Mouse (Mus musculus) gonadal fat pad, adult 2 months (tissue): Measurements from ENCODE around the gene Inpp5f. TPM values are rescaled to one million over a fixed set of nuclear protein-coding genes. Genes with fewer than 3 reads are reported as not detected.
"Not testable (repeated sequence)": the region's sequence is repeated elsewhere in the genome, so short reads cannot be mapped to it uniquely, and the experiment has no call there.

Experiments
- DNase-seq: peaks from one replicate; pipeline ENCODE4 v3.0.0-alpha.2; 2012; ENCODE audit warnings: low read depth
- polyA plus RNA-seq: library from polyadenylated mRNA; depleted of rRNA; stranded (reverse); fragments of >200 nt; gene quantifications from 2 replicates; pipeline ENCODE4 v1.2.3, GENCODE M21; 2012

Inpp5f gene
- polyA plus RNA-seq, 1 experiment, result 7.3 TPM

DNA sequence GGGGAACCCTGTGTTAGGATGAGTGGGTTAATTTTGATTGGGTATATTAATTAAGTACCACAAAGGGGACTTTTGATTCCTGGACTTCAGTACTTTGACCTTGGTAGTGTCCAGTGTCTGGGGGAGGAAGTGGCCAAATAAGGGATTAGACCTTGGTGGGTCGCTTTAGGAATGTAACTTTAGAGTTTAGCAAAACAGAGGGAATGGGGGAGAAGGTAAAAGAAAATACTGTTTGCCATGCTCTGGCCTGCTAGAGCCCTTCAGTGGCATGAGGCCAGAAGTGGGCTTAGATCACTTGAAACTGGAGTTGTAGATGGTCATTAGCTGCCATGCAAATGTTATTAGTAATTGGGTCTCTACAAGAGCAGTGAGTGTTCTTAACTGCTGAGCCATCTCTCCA is 45.8 kb downstream of the Inpp5f start:
- DNase-seq, result no peak

DNA sequence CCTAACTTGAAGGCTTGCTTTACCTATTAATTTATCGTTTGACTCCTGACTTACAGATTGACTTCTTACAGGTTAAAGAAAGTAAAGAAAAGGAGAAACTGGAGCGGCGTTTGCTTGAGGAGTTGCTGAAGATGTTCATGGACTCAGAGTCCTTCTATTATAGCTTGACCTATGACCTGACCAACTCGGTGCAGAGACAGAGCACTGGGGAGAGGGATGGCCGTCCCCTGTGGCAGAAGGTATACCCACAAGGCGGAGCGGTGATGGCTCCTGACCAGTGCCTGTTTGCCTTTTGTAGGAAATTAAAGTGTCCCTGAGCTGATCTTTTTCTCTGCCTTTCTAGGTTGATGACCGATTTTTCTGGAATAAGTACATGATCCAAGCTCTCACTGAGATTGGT is 52.8 kb downstream of the Inpp5f start:
- DNase-seq, result no peak

DNA sequence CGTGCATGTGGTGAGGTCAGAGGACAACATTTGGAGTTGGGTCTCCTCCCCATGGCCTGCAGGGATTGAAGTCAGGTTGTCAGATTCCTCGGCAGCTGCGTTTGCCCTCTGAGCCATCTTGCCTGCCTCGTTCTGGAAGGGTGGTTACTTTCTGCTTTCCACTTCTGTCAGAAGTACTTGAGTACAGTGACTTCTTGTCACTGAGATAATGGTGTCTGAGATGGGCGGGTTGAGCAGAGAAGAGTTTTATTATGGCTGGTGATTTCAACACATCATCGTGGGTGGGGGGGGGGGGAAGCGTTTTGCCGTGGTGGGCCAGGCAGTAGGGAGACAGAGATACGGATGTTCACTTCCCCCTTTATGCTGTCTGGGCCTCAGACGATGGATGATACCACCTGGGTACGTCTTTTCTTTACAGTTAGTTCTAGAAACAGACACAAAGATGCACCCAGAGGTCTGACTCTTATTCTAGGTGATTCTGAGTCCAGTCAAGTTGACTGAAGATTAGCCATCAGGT is 53.8 kb downstream of the Inpp5f start:
- DNase-seq, result no peak

DNA sequence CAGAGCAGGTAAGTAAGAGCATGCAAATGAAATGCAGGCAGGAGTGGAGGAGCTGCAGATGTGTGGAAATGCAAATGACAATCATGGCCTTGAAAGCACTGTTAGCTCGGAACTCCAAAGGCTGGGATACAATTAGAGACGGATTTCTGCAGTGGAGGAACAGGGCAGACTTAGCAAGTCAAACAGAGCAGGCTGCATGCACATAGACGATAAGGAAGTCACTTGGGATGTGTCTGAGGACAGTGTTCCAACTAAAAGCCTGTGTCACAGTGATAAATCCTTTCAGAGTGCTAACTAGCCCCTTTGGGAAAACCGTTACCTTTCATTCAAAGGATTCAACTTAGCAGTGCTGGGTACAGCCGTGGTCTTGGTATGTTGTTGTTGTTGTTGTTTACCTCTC is 56.7 kb downstream of the Inpp5f start:
- no peak for DNase-seq

DNA sequence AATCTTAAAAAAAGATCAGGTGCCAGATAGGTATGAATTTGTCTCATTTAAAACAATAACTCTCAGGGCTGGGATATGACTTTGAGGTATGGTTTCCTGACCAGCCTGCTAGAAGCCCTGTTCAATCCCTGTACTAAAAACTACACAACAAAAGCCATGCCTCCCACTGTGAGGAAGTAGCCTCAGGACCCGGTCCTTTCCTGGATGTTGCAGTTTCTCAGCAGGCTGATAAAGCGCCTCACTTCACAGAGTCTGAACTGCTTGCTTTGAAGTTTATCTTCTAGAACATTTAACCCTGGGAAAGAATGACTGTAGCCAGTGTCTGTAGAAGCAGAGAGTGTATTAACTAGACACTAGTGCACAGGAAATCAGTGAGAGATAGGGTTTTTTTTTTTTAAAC is 57.7 kb downstream of the Inpp5f start:
- no peak for DNase-seq

DNA sequence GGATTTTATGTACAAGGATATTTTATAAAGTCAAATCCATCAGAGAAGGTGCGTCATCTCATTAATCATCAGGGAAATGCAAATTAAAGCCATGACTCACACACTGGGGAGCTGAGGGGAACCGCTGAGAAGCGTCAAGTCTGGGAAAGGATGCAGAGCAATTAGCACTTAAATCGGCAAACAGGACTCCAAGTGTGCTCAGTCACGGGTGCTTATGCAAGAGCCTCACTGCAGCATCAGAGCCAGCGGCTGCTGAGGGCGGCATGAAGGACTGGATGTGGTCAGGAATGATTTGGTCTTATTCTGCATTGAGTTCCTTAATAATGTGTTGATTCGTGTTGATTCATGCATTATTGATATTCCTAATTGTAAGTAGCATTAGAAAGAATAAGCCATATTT is 60.8 kb downstream of the Inpp5f start:
- no peak for DNase-seq

DNA sequence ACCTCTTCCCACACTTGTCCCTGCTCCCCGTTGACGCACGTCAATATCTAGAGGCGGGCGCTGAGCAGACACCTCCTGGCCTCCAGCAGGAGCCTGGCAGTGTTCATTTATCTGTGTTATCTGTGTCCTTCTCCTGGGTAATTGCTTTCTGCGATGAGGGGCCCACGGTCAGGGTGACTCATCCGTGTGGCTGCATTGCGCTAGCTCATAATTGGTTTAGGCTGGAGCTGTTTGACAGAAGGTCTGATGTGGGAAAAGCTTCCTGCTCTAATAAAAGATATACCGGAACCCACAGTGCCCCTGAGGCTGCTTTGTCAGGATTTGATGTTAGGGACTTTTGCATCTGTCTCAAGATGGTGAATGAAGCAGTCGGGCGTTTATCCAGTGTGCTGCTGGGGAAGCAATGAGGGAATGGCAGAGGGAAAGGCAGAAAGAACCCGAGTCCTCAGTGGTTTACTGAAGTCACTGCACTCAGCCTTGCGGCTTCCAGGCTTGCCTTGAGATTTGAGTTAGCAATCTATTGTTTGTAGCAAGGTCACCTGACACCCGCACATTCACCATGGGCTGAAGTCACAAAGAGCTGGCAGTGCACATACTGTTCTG is 61.4 kb downstream of the Inpp5f start:
- no peak for DNase-seq

DNA sequence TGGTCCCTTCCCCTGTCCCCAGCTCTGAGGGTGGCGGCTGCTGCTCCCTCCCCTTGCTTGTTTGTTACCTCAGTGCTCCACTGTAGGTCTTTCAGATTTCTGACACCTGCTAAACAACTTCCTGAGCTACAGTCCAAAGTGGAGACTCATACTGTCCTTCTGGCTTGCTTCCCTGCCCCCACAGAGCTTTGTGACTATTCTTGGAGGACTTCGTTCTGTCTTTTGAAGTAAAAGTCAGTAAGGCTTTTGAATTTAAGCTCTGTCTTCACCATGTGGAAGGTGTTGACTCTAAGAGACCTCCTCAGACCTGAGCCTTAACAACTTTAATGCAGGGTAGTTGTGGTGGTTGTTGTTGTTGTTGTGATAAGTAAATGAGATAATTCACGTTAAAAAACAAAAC is 67.4 kb downstream of the Inpp5f start:
- DNase-seq, result no peak

DNA sequence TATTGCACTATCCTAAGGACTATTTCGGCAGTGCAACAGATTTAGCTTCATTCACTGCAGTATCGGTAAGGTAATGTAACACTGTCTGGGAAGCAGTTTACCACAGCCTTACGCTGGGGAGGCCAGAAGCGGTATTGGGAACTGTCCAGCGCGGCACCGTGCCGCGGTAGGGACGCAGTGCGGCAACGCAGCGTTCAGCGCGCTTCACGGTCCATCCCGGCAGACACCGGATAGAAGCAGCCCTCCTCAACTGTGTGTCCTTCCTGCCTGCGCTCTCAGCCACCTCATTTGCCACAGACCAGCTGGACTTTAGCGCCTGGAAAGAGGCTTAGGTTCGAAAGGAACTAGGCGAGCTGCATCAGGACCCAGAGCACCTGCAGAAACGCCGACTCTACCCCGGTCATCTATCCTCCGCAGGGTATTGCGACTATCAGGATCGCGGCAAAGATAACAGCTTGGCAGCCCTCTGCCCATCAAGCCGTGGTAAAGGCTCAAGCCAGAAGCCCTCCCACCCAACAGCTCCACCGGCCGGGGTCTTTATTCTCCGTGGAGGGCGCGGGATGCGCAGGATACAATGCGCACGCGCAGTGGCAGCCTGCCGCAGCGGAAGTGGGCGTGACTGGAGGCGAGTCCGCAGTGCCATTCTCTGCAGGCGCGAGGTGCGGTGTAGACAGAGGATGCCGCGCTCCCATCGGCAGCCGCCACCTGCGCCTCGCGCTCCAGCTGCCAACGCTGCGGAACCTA is 76.9 kb downstream of the Inpp5f start:
- no peak for DNase-seq

DNA sequence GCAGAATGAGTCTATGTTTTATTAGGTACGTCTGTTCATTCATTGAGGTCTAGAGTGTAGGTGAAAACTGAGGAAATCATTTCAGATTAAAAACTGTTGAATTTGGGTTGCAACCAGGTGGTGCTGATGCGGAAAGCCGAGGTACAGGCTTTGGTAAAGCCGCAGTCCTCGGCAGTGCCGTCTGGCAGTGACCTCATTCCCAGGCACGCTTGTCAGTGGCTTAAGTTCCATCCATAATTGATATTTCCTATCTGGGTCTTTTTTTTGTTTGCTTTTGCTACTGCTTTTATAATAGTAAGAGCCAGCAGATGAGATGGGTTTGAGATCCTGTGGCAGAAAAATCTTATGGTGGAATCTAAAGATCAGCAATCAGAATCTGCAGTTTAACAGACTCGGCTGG is 78.2 kb downstream of the Inpp5f start:
- DNase-seq, result no peak

DNA sequence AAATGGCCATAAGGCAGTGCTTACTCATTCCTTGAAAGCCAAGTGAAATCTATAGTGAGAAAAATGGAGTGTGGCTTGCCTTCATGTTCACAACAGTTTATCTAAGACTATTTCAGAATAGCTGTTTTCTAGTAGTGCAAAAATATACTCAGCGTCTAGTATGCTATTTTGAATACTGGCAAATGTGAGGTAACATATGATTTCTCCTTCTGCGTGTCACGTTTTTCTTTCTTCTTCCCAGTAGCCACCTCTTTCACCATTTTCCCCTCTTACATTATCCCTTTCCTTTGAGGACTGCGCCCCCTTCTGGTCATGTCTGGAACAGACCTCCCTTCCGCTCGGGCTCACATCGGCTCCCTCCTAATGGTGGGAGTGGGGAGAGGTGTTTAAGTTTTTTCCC is 78.9 kb downstream of the Inpp5f start:
- DNase-seq, result no peak

DNA sequence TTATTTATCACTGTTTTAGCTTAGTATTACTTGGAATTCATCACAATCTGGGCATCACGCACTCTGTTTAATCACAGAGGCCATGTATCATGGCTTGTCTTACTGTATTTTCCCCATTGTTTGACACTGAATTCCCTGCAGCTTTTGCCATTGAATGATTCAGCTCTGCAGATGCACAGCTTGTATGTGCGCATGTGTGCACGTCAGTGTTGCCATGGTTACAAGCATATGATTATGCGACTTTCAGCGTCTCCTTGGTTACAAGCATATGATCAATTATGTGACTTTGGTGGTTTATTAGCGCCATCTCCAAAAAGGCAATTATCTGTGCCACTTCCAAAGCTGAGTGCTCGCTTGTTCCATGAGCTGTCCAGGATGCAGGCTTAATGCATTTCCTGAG is 79.7 kb downstream of the Inpp5f start:
- no peak for DNase-seq

DNA sequence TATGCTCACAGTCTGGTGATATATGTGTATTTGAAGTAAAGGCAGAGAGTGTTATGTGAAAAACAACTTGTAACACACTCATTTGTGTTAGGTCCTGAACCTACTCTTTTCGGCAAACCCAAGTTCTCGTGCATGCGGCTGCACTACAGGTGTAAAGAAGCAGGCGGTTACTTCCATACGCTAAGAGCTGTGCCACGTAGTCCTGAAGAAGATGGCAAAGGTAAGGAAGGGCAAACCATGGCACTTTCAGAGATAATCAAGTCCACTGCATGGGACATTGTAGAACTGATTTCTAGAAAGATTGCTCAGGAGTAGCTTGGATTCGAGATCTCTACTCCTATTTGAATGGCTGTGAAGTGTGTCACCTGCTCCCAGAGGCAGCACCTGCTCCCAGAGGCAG is 81.0 kb downstream of the Inpp5f start:
- no peak for DNase-seq

DNA sequence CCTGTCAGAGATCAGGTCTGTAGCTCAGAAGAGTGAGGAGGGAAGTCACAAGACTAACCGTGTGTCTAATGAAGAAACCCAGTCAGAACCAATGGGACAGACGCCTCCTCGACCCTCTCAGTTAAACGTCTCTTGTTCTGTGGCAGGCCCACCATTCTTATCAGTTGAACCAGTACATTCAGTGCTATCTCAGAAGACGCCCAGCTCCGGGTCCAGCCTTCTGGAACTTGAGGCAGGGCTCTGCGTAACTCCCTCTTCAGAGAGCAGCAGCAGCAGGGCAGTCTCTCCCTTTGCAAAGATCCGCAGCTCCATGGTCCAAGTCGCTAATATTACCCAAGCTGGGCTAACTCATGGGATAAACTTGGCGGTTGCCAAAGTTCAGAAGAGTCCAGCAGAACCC is 83.7 kb downstream of the Inpp5f start:
- no peak for DNase-seq

DNA sequence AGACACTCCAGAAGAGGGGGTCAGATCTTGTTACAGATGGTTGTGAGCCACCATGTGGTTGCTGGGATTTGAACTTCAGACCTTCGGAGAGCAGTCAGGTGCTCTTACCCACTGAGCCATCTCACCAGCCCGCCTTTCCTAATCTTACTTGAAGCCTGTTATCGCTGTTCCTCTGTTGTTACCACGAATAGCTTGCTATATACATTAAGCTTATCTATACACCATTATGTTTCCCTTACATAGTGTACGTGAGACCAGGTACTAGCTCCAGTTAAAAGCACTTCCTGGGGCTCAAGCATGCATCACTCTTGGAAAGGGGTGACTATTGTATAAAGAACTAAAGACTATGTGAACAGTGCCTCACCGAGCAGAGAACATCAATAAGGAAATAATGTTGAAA is 88.8 kb downstream of the Inpp5f start:
- not testable (repeated sequence) for DNase-seq

DNA sequence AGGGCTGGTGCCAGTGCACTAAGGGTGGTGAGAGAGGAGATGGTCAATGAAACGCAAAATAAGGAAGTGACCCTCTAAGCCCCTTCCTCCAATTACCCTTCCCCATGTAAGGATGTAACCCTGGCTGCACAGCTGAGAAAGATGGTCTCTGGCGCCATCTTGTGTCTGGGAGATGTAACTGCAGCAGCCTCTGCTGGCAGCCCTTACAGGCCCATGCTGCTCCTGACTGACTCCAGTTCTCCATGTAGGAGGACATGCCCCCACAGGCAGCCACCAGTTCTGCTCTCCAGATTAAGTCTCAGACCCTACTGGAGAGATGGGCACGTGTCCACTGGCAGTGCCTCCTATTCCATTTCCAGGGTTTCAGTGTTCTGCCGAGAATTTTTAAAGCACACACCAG is 94.6 kb downstream of the Inpp5f start:
- no peak for DNase-seq

DNA sequence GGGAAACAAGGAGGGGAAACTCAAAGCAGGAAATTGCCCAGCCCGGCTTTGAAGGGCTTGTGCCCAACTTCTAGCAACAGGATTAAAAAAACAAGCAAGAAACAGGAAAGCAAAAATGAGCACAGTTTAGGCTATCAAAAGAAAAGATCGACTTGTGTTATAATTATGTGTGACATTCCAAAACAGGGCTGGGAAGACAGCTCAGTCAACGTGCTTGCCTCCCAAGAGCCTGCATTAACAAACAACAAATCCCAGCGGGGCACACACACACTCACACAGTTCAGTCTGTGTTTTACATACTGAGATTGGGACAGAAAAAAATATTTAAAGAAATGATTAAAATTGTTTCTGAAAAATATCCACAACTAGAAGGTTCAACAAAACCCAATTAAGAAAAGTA is 106.9 kb downstream of the Inpp5f start:
- no peak for DNase-seq

DNA sequence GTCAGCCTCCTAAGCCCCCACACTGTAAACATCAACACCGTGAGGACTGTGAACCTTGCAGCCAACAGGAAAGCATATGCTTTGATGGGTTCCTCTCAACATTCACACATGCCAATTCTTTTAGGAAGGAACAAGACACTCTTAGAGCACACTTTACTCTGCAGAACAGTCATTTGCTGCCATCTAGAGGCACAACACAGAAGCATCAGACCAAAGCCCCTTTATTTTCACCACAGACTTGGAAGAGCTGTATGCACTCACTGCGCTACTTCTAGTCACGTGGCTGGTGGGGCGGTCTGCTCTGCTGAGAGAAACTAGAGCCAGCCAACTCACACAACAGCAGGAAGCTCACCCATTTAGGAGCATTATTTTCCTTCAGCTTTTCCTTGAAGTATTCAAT is 113.6 kb downstream of the Inpp5f start:
- no peak for DNase-seq

DNA sequence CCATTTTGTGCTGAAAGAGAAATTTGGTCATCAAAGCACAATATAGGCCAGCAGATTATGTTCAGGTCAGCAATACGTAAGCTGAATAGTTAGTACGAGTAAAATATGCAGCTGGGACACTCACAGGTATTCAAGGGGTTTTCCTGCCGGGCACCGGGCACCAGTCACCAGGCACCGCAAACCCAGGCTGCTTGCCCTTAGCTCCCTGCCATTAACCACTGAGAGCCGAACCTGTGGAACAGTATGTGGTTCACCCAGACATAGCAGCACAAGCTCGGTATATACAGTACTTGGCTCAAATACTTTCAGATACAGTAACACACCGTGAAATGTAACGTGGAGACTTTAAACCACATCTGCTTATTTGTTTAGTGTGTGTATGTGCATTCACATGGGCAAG is 114.1 kb downstream of the Inpp5f start:
- DNase-seq, result no peak

DNA sequence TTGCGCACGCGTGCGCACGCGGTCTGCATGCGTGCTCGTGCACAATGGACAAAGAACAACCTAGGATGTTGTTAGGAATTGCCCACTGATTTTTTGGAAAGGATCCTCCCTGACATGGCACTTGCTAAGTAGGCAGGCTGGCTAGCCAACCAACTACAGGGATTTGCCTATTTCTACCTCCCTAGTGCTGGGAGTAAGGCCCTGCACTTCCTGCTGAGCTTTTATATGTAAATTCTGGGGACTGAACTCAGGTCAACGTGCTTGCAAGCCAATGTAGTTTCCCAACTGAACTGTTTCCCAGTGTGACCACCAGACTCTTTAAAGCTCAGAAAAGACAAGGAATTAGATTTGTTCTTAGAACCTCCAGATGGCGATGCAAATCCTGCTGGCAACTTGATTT is 115.9 kb downstream of the Inpp5f start:
- DNase-seq, result no peak

DNA sequence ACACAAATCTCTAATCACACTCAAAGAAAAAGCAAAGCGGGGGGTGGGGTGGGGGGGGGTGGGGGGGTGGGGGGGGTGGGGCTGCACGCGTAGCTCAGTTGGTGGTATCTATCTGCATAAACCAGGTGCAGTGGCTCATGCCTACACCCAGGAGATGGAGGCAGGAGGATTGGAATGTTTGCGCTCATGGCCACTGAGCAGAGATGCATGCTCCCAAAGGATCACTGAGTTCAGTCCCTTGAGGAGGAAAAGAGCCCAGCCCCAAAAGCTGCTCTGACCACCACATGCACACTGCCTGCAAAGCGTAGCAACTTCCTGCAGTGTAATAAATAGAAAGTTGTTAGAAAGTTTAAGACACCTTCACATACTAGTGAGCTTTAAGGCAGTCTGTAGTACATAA is 116.6 kb downstream of the Inpp5f start:
- no peak for DNase-seq

DNA sequence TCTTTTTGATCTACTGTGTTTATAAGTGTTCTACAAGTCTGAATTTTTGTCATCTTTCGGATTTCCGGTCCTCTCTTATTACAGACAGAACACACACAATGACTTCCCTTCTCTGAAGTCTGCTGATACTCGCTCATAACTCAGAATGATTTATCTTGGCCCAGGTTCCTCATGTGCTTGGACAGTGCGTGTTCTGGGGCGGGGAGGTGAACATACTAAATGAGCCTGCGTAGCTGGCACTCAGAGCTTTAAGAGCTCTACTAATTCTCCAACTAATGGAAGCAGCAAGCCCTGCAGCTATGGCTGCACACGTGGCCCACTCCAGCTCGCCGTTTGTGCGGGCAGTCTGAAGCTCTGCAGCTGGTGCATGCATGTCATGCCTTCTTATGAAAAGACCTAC is 117.6 kb downstream of the Inpp5f start:
- no peak for DNase-seq

DNA sequence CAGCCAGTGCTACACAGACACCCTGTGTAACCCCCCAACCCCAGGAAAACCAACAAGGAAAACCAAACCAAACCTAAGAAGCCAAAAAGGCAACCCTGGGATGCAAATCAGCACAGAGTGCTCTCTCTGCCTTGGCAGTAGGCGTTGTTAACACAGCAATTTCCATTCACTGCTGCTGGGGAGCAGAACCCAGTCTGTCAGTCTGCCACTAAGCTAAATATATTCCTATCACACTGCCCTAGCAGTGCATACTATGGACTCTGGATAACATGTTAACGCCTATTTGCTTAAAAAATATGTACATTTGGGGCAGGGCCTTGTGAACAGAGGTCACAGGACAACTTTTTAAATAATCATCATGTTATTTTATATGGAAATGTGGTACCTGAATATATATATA is 120.5 kb downstream of the Inpp5f start:
- no peak for DNase-seq

DNA sequence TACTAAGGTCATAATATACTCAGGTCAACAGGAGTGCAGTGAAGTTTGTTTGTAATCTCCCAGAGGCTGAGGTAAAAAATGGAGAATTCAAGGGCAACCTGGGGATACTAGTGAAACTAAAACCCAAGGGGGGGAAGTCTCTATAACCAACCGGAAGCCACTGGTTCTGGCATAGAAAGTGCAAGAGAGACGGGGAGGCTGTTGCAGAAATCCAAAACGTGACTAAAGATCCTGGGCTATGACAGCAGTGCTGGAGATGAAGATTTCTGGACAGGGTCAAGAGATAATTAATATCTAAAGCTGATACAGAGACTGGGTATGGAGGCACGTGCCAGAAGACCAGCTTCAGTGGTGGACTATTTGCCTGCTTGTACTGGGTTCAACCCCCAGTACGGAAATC is 126.9 kb downstream of the Inpp5f start:
- no peak for DNase-seq
